Mouse (Mus musculus) common myeloid progenitor, adult 5-6 weeks (primary cell): ENCODE data around the gene Pim3. TPM values are rescaled to one million over a fixed set of nuclear protein-coding genes. Genes with fewer than 3 reads are reported as not detected.
A peak's percentile ranks its signal among the peaks of the same experiment; 100 is the strongest.
"Not testable (repeated sequence)": the region's sequence is repeated elsewhere in the genome, so short reads cannot be mapped to it uniquely, and the experiment has no call there.

ENCODE experiments used
- ATAC-seq: replicated peaks from 2 replicates; pipeline ENCODE4 v1.8.0; 2016; ENCODE audit warnings: low read depth, mild to moderate bottlenecking, moderate TSS enrichment, inconsistent platforms; ENCODE audit not compliant: poor library complexity, severe bottlenecking
- total RNA-seq: library from RNA; stranded (forward); fragments of 200-1000, 187-1606 nt; gene quantifications from 2 replicates; pipeline ENCODE4 v1.2.3, GENCODE M21; 2017

Gene Pim3
- 11.9 and 12.3 TPM in 2 replicates for total RNA-seq

DNA sequence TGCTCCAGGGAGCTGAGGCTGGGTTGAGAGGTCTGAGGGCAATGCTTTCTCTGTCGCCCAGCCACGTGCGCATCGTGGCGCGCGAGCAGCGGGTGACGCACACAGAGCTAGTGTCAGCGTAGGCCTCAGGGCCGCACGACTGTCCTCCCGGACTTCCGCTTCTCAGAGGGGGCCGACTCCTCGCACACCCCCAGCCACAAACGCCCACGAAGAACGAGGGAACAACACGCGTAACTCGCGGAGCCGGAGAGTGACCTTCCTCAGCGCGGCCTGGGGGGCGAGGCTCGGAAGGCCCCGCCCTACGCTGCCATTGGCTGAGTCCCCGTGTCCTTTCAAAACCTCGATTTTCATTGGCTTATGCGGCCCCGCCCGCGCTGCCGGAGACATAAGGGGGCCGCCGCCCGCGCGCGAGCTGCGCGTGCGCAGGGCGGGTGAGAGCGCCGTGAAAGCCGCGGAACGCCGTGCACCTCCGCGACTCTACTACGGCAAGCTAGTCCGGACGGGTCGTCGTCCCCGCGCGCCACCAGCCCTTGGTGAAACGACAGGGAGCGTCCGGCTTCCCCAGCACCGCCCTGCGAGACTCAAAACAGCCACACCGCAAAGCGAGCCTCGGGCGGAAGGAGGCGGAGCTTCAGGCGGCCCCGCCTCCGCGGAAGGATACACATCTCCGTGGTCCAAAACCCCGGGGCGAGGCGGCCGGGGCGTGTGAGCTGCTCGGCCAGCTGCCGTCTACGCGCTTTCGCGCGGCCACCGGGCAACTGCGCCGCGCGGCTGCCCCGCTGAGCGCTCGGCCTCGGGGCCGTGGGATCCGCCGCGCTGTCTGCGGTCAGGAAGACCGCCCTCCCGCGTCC is at the start of gene Pim3:
Gene Pim3, plus strand, starts transcription at position 415 of the 851 bp plus-strand sequence.
- ATAC-seq = peak; percentile 81

DNA sequence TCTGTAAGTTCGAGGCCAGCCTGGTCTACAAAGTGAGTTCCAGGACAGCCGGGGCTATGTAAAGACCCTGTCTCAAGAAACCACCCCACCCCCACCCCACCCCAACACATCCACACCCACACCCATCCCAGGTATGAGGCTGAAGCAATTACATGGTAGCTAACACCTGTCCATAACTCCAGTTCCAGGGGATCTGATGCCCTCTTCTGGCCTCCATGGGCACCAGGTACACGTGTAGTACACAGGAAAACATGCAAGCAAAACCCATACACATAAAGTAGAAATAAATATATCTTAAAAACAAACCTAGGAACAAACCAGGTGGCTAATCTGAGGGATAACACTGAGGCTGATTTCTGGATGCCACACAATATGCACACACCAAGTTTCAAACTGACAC is 48.7 kb upstream of the Pim3 start:
- no peak for ATAC-seq

DNA sequence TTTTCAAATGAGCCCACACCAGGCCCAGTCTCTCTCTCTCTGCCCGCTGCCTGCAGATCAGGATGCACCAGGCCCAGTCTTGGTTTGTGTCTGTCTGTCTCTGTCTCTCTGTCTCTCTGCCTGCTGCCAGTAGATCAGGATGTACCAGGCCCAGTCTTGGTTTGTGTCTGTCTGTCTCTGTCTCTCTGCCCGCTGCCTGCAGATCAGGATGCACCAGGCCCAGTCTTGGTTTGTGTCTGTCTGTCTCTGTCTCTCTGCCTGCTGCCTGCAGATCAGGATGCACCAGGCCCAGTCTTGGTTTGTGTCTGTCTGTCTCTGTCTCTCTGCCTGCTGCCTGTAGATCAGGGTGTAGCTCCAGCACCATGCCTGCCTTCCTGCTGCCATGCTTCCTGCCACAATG is 48.1 kb upstream of the Pim3 start:
- ATAC-seq = not testable (repeated sequence)

DNA sequence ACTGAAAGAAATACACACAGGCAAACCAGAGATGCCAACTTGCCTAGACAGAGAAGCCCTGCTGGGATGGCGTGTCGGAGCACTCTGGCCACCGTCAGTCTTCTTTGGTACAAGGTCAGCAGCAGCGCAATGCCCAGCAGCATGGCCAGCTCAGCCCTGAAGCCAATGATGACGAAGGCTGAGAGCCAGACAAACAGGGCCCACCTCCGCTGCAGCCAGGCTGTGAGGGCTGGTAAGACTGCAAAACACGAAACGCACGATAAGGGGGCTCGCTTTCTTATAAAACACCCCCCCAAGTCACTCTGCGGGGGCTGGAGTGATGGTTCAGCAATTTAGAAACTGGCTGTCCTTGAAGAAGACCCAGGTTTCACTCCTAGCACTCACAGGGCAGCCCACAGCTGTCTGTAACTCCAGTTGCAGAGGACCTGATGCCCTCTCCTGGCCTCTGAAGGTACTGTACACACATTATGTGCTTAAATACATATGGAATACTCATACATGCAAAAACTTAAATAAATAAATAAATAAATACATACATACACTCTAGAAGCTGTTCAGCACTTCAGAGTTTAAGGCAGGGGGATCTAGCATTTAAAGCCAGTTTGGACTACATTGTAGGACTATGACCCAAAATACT is 47.5 kb upstream of the Pim3 start:
- ATAC-seq = no peak

DNA sequence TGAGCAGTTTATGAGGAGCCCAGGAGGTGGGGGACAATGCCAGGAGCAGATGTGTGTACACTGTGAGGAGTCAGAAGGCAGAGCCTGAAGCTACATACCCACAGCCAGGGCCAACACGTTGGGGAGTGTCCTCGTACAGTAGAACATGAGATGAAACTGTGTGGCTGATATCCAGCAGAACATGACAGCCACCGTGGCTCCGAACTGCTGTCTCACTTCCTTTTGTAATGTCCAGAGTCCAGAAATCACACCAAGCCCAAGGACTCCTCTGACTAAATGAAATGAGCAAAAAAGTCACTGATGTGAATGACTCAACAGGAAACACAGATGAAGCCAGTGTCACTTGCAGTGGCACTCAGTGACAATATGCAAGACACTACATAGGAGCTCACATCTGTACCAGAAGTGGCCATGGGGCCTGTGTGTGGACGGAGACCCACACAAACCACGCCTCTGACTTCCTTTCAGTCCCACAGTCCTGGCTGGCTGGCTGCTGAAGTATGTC is 46.7 kb upstream of the Pim3 start:
- ATAC-seq = peak; percentile 22

DNA sequence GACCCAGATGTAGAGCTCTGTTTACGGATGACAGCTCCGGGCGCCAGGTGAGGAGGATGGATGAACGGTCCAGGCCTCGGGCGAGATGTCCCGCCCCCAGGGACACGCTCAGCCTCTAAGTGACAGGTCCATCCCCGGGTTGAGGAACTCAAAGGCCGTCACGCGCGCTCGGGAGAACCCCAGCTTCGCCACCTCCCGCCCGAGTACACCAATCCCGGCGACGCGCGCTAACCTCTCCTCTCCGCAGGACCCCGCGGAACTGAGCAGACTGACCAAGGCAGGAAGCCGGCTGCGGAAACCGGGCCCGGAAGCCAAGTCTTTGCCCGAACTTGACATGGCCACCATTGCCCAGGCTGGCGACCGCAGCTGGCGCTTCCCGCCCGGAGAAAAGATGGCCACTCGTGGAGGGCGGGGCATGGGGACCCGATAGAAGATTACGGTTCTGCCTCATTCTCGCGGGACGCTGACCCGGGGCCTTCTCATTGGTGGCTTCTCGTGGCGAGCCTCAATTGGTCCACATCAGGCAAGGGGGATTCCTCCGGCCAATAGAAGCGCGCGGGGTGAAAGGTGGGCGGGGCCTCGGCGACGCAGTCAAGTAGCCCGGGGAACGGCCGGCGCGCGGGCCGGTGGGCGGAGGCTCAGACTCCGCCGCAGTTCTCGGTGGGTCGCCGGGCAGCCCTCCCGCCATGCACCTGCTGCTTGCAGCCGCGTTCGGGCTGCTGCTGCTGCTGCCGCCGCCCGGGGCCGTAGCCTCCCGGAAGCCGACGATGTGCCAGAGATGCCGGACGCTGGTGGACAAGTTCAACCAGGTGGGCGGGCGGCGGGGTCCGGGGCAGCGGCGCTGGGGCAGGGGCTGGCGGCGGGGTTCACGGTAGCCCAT is 42.7 kb upstream of the Pim3 start, which contains the start of the genes Alg12 and Creld2:
Gene Alg12, minus strand, starts transcription at position 293 of the 880 bp plus-strand sequence.
Gene Creld2, plus strand, starts transcription at position 621 of the 880 bp plus-strand sequence.
- peak; percentile 91 for ATAC-seq

DNA sequence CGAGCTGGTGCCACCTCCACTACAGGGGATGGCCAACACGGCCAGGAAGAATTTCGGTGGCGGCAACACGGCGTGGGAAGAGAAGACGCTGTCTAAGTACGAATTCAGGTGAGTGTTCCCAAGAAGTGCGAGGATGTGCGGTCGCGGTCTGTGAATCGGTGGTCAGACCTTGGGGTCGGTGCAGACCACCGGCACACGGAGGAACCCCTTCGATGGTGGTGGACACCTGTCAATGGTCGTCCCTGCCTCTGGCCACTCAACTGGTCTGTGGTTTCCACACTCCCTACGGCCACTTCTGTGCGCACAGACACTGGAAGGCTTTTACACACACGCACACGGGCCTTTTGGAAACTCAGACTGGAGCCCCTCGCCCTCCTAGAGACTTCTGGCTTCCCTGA is 42.1 kb upstream of the Pim3 start:
- no peak for ATAC-seq

DNA sequence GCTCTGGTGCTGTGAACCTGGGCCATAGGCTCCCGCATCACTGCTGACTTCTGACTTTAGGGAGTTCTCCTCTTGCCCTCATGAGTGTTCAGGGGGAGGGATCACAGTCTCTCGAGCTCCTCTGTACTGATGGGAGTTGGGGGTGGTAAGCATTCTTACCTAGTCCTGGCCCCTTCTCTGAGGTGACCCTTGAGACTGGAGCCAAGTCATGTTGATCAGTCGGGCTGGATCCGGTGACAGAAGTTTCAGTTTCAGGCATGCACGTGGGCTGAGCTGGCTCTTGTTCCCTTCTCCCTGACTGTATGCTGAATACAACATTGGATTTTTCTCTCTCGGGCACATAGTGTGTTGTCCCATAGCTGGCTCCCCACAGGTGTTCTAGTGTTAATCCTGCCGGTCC is 40.6 kb upstream of the Pim3 start:
- no peak for ATAC-seq

DNA sequence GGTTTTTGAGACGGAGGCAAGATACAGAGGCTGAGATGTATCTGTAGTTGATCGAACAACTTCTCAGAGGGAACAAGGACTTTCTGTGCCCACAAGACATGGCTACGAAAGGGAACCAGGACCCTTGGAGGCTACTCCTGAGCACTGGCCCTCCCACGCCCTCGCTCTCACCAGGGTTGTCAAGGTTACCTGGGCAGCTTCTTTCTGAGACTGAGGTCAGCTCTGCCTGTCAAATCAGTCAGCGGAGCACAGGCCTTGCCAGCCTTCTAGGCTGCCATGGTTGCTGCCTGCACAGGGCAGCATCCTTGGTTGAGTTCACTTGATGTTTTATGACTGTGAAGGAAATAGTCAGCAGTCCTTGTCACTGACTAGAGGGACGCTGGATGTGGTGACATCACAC is 39.5 kb upstream of the Pim3 start:
- no peak for ATAC-seq

DNA sequence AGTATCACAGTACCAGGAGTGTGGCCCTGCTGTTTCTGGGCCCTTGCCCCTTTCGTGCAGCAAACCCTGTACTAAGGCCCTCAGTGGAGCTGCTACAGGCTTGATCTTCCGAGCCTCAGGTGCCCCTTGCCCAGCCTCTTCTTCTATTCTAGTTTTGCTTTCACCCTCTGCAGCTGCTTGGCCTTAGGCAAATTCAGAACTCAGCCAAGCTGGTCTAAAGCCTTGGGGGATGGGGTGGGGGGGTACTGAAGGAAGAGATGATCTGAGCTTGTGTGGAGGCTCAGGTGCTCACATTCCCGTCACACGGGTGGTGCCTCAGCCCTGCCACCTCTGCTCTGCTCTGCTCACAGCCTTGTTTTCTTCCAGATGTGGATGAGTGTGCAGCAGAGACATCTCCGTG is 38.6 kb upstream of the Pim3 start:
- ATAC-seq = no peak

DNA sequence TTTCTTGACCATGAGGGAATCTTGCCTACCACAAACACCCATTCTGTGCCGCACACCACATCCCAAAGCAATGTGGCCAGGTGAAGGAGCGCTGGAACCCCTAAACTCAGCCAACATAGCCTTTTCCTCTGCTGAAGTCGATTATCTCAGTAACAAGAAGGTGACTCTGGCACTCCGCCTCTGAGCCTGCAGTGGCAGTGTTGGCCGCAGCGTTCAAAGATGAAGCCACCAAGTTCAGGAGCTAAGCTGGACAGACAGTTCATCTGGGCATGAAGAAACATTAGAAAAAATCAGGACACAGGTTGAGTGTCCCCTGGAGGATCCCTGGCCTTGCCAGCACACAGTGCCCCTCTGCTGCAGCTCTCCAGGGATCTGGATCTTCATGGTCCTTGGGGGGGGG is 34.5 kb upstream of the Pim3 start:
- ATAC-seq = no peak

DNA sequence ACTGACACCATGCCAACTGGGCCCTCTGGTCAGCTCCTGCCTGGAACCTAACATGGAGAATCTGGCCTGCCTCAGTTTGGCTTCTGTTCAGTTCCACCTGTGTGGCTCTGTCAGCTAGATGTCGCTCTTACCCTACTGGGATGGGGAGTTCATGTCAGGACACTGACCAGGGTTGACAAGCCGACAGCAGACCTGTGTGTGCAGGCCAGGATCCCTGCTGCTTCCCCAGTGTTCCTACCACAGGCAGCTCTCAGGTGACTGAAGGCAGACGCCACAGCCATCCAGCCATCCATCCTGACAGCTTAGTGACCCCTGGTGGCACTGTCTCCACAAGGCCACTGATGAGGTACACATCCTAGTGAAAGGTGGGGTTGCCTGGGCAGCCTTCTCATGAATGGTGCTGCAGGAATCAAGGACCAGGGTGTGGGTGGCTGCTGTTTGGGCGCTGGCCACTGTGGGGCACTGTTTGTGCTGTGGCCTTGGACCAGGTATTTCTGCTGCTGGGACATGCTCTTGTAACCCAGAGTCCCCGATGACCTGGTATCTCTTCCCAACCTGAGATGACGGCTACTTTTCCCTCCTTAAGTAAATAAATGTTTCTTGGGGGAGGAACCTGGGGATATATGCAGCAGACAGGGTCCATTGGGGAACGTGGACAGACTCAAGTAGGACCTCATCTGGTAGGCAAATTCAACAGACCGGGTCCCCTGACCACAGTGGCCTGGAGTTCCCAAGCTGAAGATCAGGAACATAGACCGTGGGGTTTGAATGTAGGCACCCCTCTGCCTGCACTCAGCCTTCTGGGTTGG is 33.8 kb upstream of the Pim3 start:
- peak; percentile 84 for ATAC-seq

DNA sequence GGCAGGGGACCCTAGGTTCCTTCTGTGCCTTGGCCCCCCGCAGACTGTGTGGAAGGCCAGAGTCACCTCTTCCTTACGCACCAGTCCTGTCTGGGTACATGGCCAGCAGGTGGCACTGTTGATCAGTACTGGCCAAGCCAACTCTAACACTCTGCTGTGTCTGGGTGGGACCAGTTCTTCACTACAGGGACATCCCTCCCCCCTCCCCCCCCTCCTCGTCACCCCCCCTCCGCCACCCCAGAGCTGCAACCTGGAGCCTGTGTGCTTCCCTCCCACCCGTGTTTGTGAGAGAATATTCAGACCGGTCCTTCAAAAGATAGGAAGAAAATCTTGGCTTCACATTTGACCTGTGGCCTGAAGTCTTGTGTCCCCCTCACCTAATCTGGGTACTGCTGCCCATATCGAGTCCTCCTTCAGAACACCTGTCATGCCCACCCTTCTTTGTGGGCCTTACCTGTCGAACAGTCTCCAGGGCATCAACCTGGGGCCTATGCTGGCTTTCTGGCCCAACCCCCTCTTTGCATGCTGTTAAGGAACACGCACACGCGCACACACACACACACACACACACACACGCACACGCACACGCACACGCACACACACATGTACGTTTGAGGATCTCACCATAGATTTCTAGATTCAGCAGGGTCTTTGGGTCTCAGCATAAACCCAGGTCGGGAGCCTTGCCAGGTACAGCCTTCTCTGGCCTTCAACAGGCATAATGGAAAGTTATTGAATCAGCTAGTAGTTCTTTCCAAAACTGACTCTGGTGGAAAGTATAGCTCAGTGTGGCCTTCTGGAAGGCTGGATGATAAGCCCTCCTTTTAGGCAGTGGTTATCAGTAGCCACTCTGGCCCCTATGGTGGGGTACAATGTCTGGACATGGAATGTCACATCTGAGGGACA is 32.9 kb upstream of the Pim3 start:
- peak; percentile 92 for ATAC-seq

DNA sequence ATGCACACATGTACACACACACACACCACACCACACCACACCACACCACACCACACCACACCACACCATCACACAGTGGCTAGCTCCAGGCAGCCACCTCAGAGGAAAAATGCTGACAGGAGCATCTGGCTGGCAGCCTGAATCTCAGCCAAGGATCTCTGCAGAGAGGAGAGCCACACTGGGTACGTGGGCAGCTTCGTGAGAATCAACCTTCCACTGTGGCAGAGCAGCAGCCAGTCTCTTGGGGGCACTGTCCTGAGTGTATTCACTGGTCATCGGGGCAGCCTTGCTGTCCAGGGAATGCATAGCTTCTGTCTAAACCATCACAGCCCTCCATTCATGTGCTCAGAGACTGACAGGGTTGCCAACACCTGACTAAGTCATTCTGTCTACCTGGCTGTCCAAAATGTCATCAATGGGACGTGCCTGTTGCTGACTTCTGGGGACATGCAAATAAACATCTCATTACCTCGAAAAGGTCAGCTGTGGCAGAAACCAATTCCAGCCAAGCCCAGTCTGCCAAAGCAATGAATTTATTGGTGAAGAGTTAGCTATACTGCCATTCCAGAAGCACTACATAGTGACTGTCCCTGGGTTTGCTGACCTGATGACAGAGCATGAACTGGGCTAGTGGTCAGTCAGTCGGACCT is 32.1 kb upstream of the Pim3 start:
- no peak for ATAC-seq

DNA sequence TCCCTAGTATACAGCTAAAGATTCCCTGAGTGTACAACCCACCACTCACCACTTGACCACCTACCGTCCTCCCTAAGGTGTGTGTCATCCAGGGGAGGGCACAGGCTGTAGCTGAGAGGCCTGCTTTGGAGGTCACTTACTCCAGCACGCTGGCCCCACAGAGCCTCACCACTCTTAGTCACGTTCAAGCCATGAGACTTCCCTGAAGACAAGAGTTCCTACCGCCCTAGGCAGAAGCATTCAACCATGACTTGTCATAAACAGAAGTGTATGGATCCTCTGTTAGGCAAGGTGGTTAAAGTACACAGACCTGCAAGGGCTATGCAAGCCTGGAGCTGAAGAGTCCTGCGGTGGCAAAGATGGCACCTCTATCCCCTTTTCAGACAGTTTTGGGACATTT is 31.3 kb upstream of the Pim3 start:
- ATAC-seq = no peak

DNA sequence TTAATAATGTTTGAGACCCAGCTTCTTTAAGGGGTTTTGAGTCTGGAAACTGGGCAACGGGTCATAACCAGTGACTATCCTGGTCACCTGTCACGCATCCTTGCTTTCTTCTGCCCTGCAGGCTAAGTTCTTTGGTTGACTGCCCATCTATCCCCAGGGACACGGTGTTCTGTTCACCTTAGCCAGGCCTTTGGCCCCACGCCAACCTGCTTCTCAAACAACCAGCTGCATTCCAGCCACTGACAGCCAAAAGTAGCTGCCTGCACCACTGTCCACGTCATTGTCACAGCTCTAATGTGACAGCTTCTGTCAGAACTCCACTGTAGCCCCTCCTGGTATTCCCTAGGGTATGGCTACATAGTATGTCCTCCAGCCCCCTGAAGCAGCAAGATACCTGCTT is 30.5 kb upstream of the Pim3 start:
- no peak for ATAC-seq

DNA sequence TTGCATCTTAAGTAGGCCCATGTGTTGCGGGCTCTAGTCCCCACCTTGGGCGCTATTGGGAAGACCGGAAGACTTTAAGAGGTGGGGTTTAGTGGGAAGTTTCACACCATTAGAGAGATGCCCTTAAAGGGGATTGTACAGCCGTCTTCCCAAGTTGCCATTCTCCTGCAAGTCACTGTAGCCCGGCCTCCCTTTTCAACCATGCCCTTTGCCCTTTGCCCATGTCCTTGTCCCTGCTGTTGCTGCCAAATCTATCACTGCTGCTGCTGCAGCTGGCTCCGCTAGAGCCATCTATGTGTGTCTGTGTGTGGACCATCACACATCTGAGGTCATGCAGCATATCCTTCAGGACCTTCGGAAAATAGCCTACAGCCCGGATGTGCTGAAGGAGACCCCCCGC is 29.4 kb upstream of the Pim3 start:
- ATAC-seq = no peak

DNA sequence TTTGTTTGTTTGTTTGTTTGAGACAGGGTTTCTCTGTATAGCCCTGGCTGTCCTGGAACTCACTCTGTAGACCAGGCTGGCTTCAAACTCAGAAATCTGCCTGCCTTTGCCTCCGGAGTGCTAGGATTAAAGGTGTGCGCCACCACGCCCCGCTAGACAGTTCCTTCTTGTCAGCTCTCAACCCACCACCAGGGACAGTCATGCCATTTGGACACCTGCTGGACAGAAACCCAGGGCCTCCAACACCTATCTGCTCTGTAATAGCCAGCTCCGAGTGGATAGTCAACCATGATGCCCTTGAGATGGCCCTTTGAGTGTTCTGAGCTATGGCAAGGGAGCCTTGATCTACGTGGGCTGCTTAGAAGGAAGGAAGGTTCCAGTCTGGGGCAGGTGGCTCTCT is 26.0 kb upstream of the Pim3 start:
- ATAC-seq = no peak
